Mouse (Mus musculus) cerebellum, postnatal 4 days (tissue): ENCODE data around the gene Hist1h2bq.
"Not testable (repeated sequence)": the region's sequence is repeated elsewhere in the genome, so short reads cannot be mapped to it uniquely, and the experiment has no call there.

Experiments
- DNase-seq, 2 experiments: peaks; one replicate each; pipeline ENCODE4 v3.0.0; 2022; ENCODE audit warnings: low spot score in 2 of 2, mixed read lengths in 1 of 2

Hist1h2bq gene

GRCm38 (mm10) chr13:21810073-21810472, at the start of gene Hist1h2bq, which contains the start of gene Hist1h2ao:
Gene Hist1h2bq (minus strand): TSS chr13:21810197.
Gene Hist1h2ao (plus strand): TSS chr13:21810465.
- DNase-seq: not testable (repeated sequence)

DNA sequence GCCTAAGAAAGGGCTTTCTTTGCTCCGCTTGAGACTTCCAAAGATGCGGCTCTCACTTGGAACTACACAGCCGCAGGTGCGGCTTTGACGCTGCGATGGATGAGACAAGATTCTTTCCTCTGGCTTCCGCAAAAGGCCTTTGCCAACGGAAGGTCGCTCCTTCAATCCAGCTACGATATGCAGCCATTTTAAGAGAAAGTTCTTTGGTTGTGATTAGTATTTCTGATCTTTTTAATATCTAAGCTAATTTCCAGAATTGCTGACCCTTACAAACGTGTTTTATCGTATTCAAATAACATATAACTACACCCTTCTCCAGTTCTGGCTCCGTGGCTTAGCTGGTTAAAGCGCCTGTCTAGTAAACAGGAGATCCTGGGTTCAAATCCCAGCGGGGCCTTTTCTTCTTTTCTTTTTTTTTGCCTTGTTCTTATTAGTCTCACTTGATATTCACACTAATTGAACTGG, 45.7 kb upstream of the Hist1h2bq start:
- DNase-seq: peak in 1 of 2 experiments; percentile 22

DNA sequence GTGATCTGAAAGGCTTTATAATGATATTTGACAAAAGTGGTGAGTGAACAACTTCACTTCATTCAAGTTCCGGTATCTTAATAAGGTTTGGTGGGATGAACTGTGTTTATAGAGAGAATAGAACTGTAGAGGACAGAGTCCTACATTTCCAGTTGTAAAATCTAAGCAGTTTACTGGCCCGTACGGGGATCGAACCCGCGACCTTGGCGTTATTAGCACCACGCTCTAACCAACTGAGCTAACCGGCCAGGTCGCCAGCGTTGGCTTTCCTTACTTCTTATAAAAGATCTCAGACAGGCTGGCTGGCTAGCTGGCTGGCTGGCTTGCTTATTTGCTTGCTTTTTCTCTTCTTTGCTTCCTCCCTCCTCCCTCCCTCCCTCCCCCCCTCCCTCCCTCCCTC, 45.1 kb upstream of the Hist1h2bq start:
- peak; percentile 27 to 51 for DNase-seq

DNA sequence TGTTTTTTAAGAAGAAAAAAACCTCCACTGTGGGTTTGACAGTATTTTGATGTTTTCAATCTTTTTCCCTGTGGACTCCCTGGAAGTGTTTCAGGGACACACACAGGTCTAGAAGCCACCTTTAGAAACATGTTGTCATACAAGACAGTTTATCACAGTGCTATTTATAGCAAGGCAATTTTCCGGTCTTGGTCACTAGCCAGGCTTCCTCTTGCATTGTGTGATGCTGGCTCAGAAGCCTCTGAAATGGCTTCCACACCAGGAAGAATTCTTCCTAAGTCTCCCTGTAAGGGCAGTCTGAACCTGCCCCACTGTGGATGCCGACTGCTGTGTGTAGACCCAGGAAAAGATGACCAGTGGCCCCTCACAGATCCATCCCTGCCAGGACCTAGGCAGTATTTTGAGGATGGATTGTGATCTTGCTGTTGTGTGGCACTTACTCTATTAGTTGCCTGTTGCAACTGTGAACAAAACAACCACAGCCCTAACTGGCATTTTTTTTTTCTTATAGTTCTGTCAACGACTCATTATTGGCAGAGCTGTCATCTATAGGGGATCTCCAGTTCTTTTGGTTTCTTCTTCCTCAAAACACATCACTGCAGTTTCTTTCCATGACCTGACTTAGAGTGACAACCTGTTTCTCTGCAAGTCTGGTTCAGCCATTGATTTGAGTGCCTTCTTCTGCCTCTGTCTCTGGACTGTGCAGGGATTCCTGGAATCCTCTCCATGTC, 42.4 kb upstream of the Hist1h2bq start:
- no peak for DNase-seq

GRCm38 (mm10) chr13:21850696-21851095, 40.7 kb upstream of the Hist1h2bq start:
- DNase-seq: not testable (repeated sequence)

GRCm38 (mm10) chr13:21847883-21848282, 37.9 kb upstream of the Hist1h2bq start:
- DNase-seq: no peak

- DNase-seq: not testable (repeated sequence)
These were observed 36.4 kb upstream of the Hist1h2bq start for GRCm38 (mm10) chr13:21846356-21846755.

GRCm38 (mm10) chr13:21840508-21840907, 30.5 kb upstream of the Hist1h2bq start:
- not testable (repeated sequence) for DNase-seq

DNA sequence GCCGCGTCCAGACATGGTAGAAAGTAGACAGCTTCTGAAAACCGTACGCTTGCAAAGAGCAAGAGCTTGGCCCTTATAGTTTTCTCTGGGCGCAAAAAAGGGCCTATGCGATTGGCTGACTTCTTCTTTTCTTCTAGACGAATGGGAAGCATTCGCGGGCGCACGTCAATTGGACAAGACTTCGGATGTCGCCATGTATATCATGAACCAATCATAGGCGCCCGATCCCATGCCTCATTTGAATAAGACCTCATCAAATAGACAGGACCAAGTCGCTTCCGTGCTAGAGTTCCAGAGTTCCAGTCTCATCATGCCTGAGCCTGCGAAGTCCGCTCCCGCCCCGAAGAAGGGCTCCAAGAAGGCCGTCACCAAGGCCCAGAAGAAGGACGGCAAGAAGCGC, 23.5 kb upstream of the Hist1h2bq start, which contains the start of the genes Hist1h2ap and Hist1h2br:
Gene Hist1h2ap (minus strand): TSS at position 47 of the 400 bp plus-strand sequence.
Gene Hist1h2br (plus strand): TSS at position 283 of the 400 bp plus-strand sequence.
- DNase-seq: not testable (repeated sequence)

DNA sequence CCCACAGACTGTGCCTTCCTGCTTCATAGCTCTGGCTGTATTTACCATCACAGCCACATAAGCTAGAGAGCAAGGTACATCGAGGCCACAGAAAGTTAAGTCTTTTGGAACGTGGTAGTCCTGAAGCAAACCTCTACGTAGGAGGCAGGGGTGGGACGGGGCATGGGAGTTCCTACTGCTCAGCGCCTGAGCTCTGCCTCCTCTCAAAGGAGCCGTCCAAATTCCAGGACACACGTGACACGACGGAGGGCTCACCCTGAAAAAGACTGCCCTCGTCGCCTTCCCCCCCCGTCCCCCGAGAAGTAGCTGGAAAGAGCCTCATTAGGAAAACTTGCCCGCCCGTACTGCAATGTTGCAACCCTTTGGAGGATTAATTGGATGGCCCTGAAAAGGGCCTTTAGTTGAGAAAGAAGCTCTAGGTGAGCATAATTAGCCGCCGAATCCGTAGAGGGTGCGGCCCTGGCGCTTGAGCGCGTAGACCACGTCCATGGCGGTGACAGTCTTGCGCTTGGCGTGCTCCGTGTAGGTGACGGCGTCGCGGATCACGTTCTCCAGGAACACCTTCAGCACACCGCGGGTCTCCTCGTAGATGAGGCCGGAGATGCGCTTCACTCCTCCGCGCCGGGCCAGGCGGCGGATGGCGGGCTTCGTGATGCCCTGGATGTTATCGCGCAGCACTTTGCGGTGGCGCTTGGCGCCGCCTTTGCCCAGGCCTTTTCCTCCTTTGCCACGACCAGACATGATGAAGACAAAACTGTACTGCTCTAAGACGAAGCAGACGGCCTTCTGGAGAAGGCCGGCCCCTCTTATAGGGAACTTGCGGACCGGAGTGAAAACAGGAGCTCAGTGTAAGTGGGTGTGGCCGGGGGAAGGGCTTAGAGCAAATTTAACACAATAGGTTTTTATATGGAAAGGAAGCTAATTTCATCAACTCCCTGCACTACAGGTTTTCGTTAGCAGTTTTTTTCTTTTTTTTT, 21.7 kb upstream of the Hist1h2bq start, which contains the start of gene Hist1h4n:
Gene Hist1h4n (minus strand): TSS at position 779 of the 977 bp plus-strand sequence.
- DNase-seq: not testable (repeated sequence)

- DNase-seq: no peak
These were observed 20.3 kb upstream of the Hist1h2bq start for GRCm38 (mm10) chr13:21830344-21830743.

DNA sequence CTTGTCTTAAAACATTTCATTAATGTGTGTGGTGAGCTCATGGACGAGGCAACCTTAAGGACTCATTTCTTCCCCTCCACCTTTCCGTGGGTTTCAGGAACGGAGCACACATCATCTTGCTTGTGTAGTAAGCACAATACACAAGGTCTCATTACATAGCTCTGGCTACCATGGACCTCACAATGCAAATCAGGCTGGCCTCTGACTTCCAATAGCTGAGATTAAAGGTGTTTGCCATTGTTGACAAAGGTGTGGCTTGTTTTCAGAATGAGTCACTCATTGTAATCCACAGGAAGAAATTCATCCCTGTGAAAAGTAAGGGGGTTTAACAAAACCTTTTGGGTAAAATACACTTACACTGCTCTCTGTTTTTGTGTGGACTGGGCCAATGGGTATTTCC, 18.5 kb upstream of the Hist1h2bq start:
- DNase-seq: no peak

GRCm38 (mm10) chr13:21820082-21820890, 10.3 kb upstream of the Hist1h2bq start:
- DNase-seq: not testable (repeated sequence)

- not testable (repeated sequence) for DNase-seq
These were observed 2.1 kb upstream of the Hist1h2bq start for GRCm38 (mm10) chr13:21812092-21812491.

GRCm38 (mm10) chr13:21811539-21811938, 1.5 kb upstream of the Hist1h2bq start, which contains the start of gene Hist1h4m:
Gene Hist1h4m (plus strand): TSS chr13:21811746.
- DNase-seq: not testable (repeated sequence)

- not testable (repeated sequence) for DNase-seq
These were observed 1.1 kb upstream of the Hist1h2bq start for GRCm38 (mm10) chr13:21811074-21811473.

DNA sequence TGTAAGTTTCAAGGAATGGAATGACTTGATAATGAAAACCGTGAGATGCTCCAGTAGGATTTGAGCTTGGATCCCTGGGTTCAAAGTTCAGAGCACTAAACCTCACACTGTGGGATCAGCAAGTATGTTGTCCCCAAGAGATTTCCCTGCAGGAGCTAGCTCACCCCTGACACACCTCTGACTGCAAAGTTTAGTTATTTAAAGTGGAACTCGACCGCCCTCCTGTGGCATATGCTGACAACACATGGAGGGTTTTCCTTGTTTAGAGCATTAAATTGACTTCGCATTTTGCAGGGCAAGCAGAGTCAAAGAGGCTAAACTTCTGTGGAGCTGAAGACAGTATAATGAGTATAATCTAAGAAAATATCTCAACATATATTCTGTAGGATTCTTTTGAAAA, 6.9 kb downstream of the Hist1h2bq start:
- DNase-seq: not testable (repeated sequence)

- not testable (repeated sequence) for DNase-seq
These were observed 12.8 kb downstream of the Hist1h2bq start for GRCm38 (mm10) chr13:21797163-21797562.

DNA sequence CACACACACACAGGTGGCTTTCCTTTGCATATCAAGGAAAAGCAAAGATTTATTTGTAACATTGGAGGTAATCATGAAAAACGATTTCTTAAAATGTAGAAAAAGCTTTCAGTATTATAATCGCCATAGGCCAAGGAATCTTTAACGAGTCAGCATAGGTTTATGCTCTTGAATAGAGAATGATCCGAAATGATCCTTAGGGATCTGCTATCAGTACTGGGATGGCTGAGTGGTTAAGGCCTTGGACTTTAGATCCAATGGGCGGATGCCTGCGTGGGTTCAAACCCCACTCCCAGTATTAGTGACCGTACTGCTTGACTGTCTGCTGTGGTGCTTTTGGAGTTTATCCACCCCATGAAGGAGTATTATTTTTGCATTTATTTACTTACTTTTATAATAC, 14.4 kb downstream of the Hist1h2bq start:
- DNase-seq: no peak

- DNase-seq: no peak
These were observed 19.3 kb downstream of the Hist1h2bq start for GRCm38 (mm10) chr13:21790601-21791283.
